Mouse (Mus musculus) erythroblast, embryonic 14.5 days (primary cell): ENCODE data around the gene Wdr6. TPM values are rescaled to one million over a fixed set of nuclear protein-coding genes. Genes with fewer than 3 reads are reported as not detected.

ENCODE experiments used
- H3K27me3 ChIP-seq: 2 replicates; pipeline ENCODE4 v1.6.1; 2012; ENCODE audit warnings: inconsistent platforms; ENCODE audit not compliant: control insufficient read depth
- H3K36me3 ChIP-seq: 2 replicates; pipeline ENCODE4 v1.6.1; 2012; ENCODE audit warnings: mild to moderate bottlenecking, inconsistent platforms; ENCODE audit not compliant: control insufficient read depth
- H3K4me1 ChIP-seq: 2 replicates; pipeline ENCODE4 v1.6.1; 2012; ENCODE audit warnings: inconsistent platforms; ENCODE audit not compliant: control insufficient read depth
- H3K4me3 ChIP-seq: replicated peaks from 2 replicates; pipeline ENCODE3; 2012; ENCODE audit warnings: moderate library complexity, mild to moderate bottlenecking, inconsistent platforms
- H3K9me3 ChIP-seq: 2 replicates; pipeline ENCODE4 v1.6.1; 2012; ENCODE audit warnings: low read length, inconsistent platforms, mixed read lengths; ENCODE audit not compliant: control insufficient read depth
- GATA1 ChIP-seq: IDR thresholded peaks from 2 replicates; pipeline ENCODE4 v1.6.1; 2012; ENCODE audit warnings: low read length, inconsistent platforms, mixed read lengths
- TAL1 ChIP-seq: IDR thresholded peaks from 3 replicates; pipeline ENCODE4 v1.6.1; 2012; ENCODE audit warnings: low read length, inconsistent platforms, mixed read lengths
- polyA plus RNA-seq: library from polyadenylated mRNA; stranded (reverse); fragments of >175 nt; gene quantifications from 2 replicates; pipeline ENCODE4 v1.2.3, GENCODE M21; 2012

Wdr6 gene
- polyA plus RNA-seq, 1 experiment: 0.24 TPM

GRCm38 (mm10) chr9:108546875-108547274 lies 31.7 kb downstream of the Wdr6 start:
- TF ChIP-seq GATA1: no peak
- TF ChIP-seq TAL1: no peak
- no peak overlapping the region for H3K4me3 ChIP-seq
- peaks cover 97% of the 10 kb centered on the region for H3K36me3 ChIP-seq

DNA sequence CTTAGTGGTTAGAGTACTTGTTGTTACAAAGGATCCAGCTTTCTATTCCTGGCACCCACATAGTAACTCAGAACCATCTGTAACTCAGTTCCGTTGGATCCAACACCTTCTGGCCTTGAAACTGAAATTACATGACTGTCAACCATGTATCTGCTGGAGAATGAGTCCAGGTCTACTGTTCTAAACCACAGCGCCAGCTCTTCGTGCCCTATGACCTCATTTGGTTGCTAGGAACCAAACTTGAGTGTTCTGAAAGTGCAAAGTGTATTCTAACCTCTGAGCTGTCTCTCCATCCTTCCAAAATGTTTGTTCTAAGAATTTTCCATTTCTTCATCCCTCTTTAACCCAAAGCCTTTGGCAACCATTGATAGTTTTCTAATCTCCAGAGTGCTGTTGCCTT lies 32.6 kb downstream of the Wdr6 start:
- no peak for TF ChIP-seq GATA1
- TF ChIP-seq TAL1: no peak
- H3K4me1 ChIP-seq: peaks cover 11% of the 10 kb centered on the region
- H3K36me3 ChIP-seq: peaks cover 97% of the 10 kb centered on the region
- H3K4me3 ChIP-seq: no peak overlapping the region
- H3K27me3 ChIP-seq: no peaks in the 10 kb centered on the region
- no peaks in the 10 kb centered on the region for H3K9me3 ChIP-seq

More at GRCm38 (mm10) chr9:108546875-108547274, 31.7 kb downstream of the Wdr6 start:
- Histone ChIP-seq H3K4me1 (peaks cover 11% of the 10 kb centered on the region), H3K9me3 (no peaks in the 10 kb centered on the region), H3K27me3 (no peaks in the 10 kb centered on the region)

- peaks cover 95% of the 10 kb centered on the region for H3K36me3 ChIP-seq
- H3K27me3 ChIP-seq: no peaks in the 10 kb centered on the region
- no peaks in the 10 kb centered on the region for H3K4me1 ChIP-seq
- no peak overlapping the region for H3K4me3 ChIP-seq
- TF ChIP-seq GATA1: no peak
- TF ChIP-seq TAL1: no peak
- no peaks in the 10 kb centered on the region for H3K9me3 ChIP-seq
Observed at GRCm38 (mm10) chr9:108540846-108541245, 37.7 kb downstream of the Wdr6 start.

DNA sequence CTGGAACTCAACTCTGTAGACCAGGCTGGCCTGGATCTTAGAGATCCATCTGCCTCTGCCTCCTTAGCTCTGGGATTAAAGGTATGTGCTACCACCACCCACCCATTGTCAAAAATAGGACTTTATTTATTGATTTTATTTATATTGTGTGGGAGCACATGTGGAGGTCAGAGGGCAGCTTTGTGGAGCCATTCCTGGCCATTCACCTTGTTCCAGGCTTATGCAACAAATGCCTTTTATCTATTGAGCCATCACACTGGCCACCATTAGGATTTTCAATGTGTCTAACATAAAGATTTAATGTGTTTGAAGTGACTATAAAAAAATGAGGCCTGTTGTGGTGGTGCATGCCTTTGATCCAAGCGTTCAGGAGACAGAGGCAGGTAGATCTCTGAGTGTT lies 47.0 kb downstream of the Wdr6 start:
- no peaks in the 10 kb centered on the region for H3K9me3 ChIP-seq
- no peaks in the 10 kb centered on the region for H3K27me3 ChIP-seq
- peaks cover 98% of the 10 kb centered on the region for H3K36me3 ChIP-seq
- no peak overlapping the region for H3K4me3 ChIP-seq
- TF ChIP-seq TAL1 (no peak), GATA1 (no peak)
- H3K4me1 ChIP-seq: no peaks in the 10 kb centered on the region

- no peaks in the 10 kb centered on the region for H3K4me1 ChIP-seq
- no peaks in the 10 kb centered on the region for H3K9me3 ChIP-seq
- no peak overlapping the region for H3K4me3 ChIP-seq
- TF ChIP-seq GATA1 (no peak), TAL1 (no peak)
- no peaks in the 10 kb centered on the region for H3K27me3 ChIP-seq
- peaks cover 97% of the 10 kb centered on the region for H3K36me3 ChIP-seq
Observed at GRCm38 (mm10) chr9:108530954-108531353, 47.6 kb downstream of the Wdr6 start.

DNA sequence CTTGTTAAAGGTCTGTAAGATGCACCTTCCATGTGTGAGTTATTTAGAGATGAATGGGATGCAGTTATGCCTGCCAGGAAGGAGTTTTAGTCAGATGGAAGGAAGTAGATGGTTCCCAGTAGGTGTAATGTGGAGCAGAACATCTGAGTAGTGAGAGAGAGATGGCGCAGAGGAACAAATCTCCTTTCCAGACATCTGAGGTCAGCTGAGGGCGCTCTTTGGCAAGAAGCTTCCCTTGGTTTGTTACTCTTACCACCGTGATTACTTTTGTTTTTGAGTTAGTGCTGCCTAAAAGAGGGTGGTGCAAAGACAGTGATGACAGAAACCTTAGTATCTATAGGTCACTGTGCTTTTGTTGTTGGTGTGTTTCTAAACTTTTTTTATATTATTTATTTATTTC lies 53.1 kb downstream of the Wdr6 start:
- Histone ChIP-seq H3K4me1 (peaks cover 12% of the 10 kb centered on the region), H3K9me3 (no peaks in the 10 kb centered on the region), H3K27me3 (no peaks in the 10 kb centered on the region), H3K36me3 (peaks cover 85% of the 10 kb centered on the region), H3K4me3 (no peak overlapping the region)
- TF ChIP-seq GATA1: no peak
- no peak for TF ChIP-seq TAL1

DNA sequence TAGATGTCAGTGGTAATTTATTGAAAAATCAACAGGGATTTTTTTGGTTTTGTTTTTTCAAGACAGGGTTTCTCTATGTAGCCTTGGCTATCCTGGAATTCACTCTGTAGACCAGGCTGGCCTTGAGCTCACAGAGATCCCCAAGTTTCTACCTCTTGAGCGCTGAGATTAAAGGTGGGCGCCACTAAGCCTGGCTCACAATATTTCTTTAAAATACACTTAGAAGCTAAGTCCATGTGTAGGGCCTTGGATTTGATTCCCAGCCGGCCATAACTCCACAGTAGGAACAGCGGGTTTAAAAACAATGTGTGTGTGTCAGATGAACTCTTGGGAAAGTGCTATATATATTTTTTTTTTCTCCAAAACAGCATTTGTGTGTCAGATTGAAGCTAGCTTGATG lies 55.2 kb downstream of the Wdr6 start:
- Histone ChIP-seq H3K9me3 (no peaks in the 10 kb centered on the region), H3K4me3 (no peak overlapping the region), H3K27me3 (no peaks in the 10 kb centered on the region), H3K4me1 (peaks cover 32% of the 10 kb centered on the region), H3K36me3 (peaks cover 83% of the 10 kb centered on the region)
- TF ChIP-seq GATA1: no peak

Other genes starting within 250 kb of the Wdr6 start
- 533 and 609 TPM in 2 replicates for gene Gpx1, start 239.8 kb downstream of the Wdr6 start, polyA plus RNA-seq
- gene Usp4, start 230.9 kb downstream of the Wdr6 start, polyA plus RNA-seq: 16.0 and 23.8 TPM in 2 replicates
- 0.88 and 0.93 TPM in 2 replicates for gene 1700102P08Rik, start 185.9 kb downstream of the Wdr6 start, polyA plus RNA-seq
- gene Ccdc36, start 150.3 kb downstream of the Wdr6 start, polyA plus RNA-seq: not detected in 2 replicates
- gene BC048562, start 142.3 kb downstream of the Wdr6 start, polyA plus RNA-seq: not detected in 2 replicates
- gene Ccdc71, start 118.2 kb downstream of the Wdr6 start, polyA plus RNA-seq: 1.1 and 1.4 TPM in 2 replicates
- gene Klhdc8b, start 117.2 kb downstream of the Wdr6 start, polyA plus RNA-seq: 1.8 and 1.9 TPM in 2 replicates
- 0.02 and 0.05 TPM in 2 replicates for gene Lamb2, start 99.0 kb downstream of the Wdr6 start, polyA plus RNA-seq
- gene Usp19, start 88.1 kb downstream of the Wdr6 start, polyA plus RNA-seq: 10.7 and 11.0 TPM in 2 replicates
- gene Qars, start 71.0 kb downstream of the Wdr6 start, polyA plus RNA-seq: 5.3 and 5.9 TPM in 2 replicates
- 3.5 TPM in 2 replicates for gene Qrich1, start 61.9 kb downstream of the Wdr6 start, polyA plus RNA-seq
- gene Impdh2, start 18.5 kb downstream of the Wdr6 start, polyA plus RNA-seq: 4.0 and 4.4 TPM in 2 replicates
- 1.1 and 4.7 TPM in 2 replicates for gene Ndufaf3, start 11.3 kb downstream of the Wdr6 start, polyA plus RNA-seq
- gene Dalrd3, start 8.9 kb downstream of the Wdr6 start, polyA plus RNA-seq: 6.0 and 7.1 TPM in 2 replicates
- gene P4htm, start 18.9 kb upstream of the Wdr6 start, polyA plus RNA-seq: 0.02 and 0.03 TPM in 2 replicates
- 18.7 and 20.5 TPM in 2 replicates for gene Arih2, start 70.6 kb upstream of the Wdr6 start, polyA plus RNA-seq
- gene Slc25a20, start 83.3 kb upstream of the Wdr6 start, polyA plus RNA-seq: 0.12 and 0.26 TPM in 2 replicates
- gene Prkar2a, start 110.6 kb upstream of the Wdr6 start, polyA plus RNA-seq: 0.15 and 0.21 TPM in 2 replicates
- 5.9 and 7.9 TPM in 2 replicates for gene Ip6k2, start 205.1 kb upstream of the Wdr6 start, polyA plus RNA-seq
- 0.14 and 1.5 TPM in 2 replicates for gene Nckipsd, start 229.6 kb upstream of the Wdr6 start, polyA plus RNA-seq
- 0.01 TPM in 2 replicates for gene Celsr3, start 247.6 kb upstream of the Wdr6 start, polyA plus RNA-seq